Mouse (Mus musculus): ENCODE measurements at regions not wholly inside any gene's neighbourhood (a gene's known extent, or its start where the extent isn't known, plus 50 kb on each side); places are given as distances from the start of the nearest gene placed in this dataset.

DNA sequence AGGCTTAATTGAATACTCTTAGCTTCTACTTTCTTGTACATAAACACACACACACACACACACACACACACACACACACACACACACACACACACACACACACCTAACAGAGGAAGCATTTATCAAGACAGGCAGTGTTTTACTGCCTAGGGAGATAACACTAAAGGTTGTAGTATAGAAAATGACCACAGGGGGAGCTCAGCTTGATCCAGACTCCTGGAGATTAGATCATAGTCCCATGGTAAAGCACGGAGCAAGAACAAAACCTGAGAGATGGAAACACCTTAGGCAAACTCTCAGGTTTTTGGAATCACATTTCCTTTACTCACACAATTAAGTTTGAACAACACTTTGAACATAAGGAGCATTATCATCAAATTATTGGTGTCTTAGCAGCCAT, 302.5 kb upstream of the Rnf219 start:
- TF ChIP-seq CTCF (IDR thresholded peaks at IDR 0.05; ENCODE audit: low read depth, low read length), result no peak
- TF ChIP-seq POLR2A (IDR thresholded peaks at IDR 0.05; ENCODE audit: insufficient read depth, low read length), result no peak
